Mouse (Mus musculus) embryonic stem cell, embryonic (primary cell): Measurements from ENCODE around the gene Dtx1.

Source experiments
- CTCF ChIA-PET, 4 experiments: fragments of 300-600 bp in 2 of 4; fragments of 350-600 bp in 2 of 4; sonication (Branson Sonifier 250); formaldehyde crosslinking; loops; one replicate each; lab custom pipeline; 2022; ENCODE audit warnings: inconsistent platforms in 2 of 4; lab: Charles Lee
- POLR2A ChIA-PET, 4 experiments: fragments of 300-600 bp in 2 of 4; fragments of 350-600 bp in 2 of 4; sonication (Branson Sonifier 250); formaldehyde crosslinking; loops; one replicate each; lab custom pipeline; 2022; ENCODE audit warnings: antibody characterized with exemption in 4 of 4, inconsistent platforms in 1 of 4; lab: Charles Lee

Dtx1 gene

GRCm38 (mm10) chr5:120674229-120675145 is 37.2 kb downstream of the Dtx1 start:
- POLR2A ChIA-PET = interaction anchor here (0.6 to 2.4 kb wide), 33 partner anchors 9 to 530 kb away, joined by 3 to 10 read pairs (median 4); partner anchors contain the start of genes Rasal1 (in 3 of the 4), Rpl6 (in 1 of the 4) and Slc8b1 (in 1 of the 4)
- CTCF ChIA-PET = interaction anchor here (0.5 to 5.1 kb wide), 36 partner anchors 9 to 1809 kb away, joined by 3 to 76 read pairs (median 4); partner anchors contain the start of genes Rasal1 (in 2 of the 4), Cfap73 (in 1 of the 4), Plbd2 (in 1 of the 4) and Sh2b3 (in 1 of the 4)

GRCm38 (mm10) chr5:120673626-120674025 is 38.1 kb downstream of the Dtx1 start:
- POLR2A ChIA-PET = interaction anchor here in 3 of 4 experiments (1.0 to 2.4 kb wide), 11 partner anchors 11 to 62 kb away, joined by 3 to 10 read pairs (median 6); partner anchors contain the start of gene Rasal1 (in 2 of the 3)
- CTCF ChIA-PET = interaction anchor here in 3 of 4 experiments (0.8 to 5.1 kb wide), 13 partner anchors 8 to 109 kb away, joined by 3 to 76 read pairs (median 5); partner anchors contain the start of gene Rasal1 (in 1 of the 3)

- ChIA-PET CTCF (interaction anchor here in 3 of 4 experiments (0.6 to 1.6 kb wide), 7 partner anchors 14 to 1407 kb away, joined by 3 to 13 read pairs (median 5); no protein-coding TSS in a partner anchor), POLR2A (interaction anchor here in 1 of 4 experiments (0.6 to 1.4 kb wide), 3 partner anchors 23 to 53 kb away, joined by 3 to 7 read pairs (median 4); partner anchors contain the start of genes Cfap73 and Rasal1)
These were observed 39.9 kb downstream of the Dtx1 start for GRCm38 (mm10) chr5:120671865-120672264.

GRCm38 (mm10) chr5:120670132-120670531 is 41.6 kb downstream of the Dtx1 start:
- ChIA-PET POLR2A (no interaction called here), CTCF (no interaction called here)

- CTCF ChIA-PET = interaction anchor here in 3 of 4 experiments (0.7 to 1.3 kb wide), 8 partner anchors 14 to 67 kb away, joined by 3 to 10 read pairs (median 4); no protein-coding TSS in a partner anchor
These were observed 43.0 kb downstream of the Dtx1 start for GRCm38 (mm10) chr5:120668761-120669160.

GRCm38 (mm10) chr5:120664888-120665287 is 46.8 kb downstream of the Dtx1 start:
- ChIA-PET POLR2A (interaction anchor here in 3 of 4 experiments (0.5 to 2.3 kb wide), 14 partner anchors 10 to 1039 kb away, joined by 3 to 9 read pairs (median 3); no protein-coding TSS in a partner anchor), CTCF (interaction anchor here (0.6 to 3.5 kb wide), 23 partner anchors 8 to 334 kb away, joined by 3 to 21 read pairs (median 4); partner anchors contain the start of genes Rasal1 (in 1 of the 4) and Slc8b1 (in 1 of the 4))

More at GRCm38 (mm10) chr5:120668761-120669160, 43.0 kb downstream of the Dtx1 start:
- POLR2A ChIA-PET = interaction anchor here in 1 of 4 experiments (1.0 to 1.3 kb wide), 2 partner anchors 9 to 11 kb away, joined by 3 to 4 read pairs; no protein-coding TSS in a partner anchor

- ChIA-PET CTCF (interaction anchor here (0.5 to 1.5 kb wide), 10 partner anchors 8 to 85 kb away, joined by 3 to 7 read pairs (median 4); no protein-coding TSS in a partner anchor), POLR2A (interaction anchor here in 2 of 4 experiments (0.6 to 1.4 kb wide), 6 partner anchors 9 to 359 kb away, joined by 3 to 4 read pairs (median 3); partner anchors contain the start of gene Rasal1 (in 1 of the 2))
These were observed 50.9 kb downstream of the Dtx1 start for GRCm38 (mm10) chr5:120660816-120661215.

GRCm38 (mm10) chr5:120656281-120656751 is 55.4 kb downstream of the Dtx1 start:
- ChIA-PET CTCF (interaction anchor here in 1 of 4 experiments (1.0 to 1.5 kb wide), 3 partner anchors 9 to 52 kb away, joined by 3 to 4 read pairs (median 4); no protein-coding TSS in a partner anchor), POLR2A (interaction anchor here in 2 of 4 experiments (0.6 to 0.8 kb wide), 2 partner anchors 132 to 923 kb away, joined by 3 read pairs; no protein-coding TSS in a partner anchor)

- ChIA-PET POLR2A (interaction anchor here in 3 of 4 experiments (0.7 to 1.1 kb wide), 4 partner anchors 11 to 69 kb away, joined by 3 to 5 read pairs (median 3); no protein-coding TSS in a partner anchor), CTCF (interaction anchor here in 2 of 4 experiments (0.5 to 1.0 kb wide), 4 partner anchors 11 to 129 kb away, joined by 3 read pairs; no protein-coding TSS in a partner anchor)
These were observed 57.9 kb downstream of the Dtx1 start for GRCm38 (mm10) chr5:120653873-120654272.

GRCm38 (mm10) chr5:120652915-120653701 is 58.6 kb downstream of the Dtx1 start:
- POLR2A ChIA-PET = interaction anchor here in 2 of 4 experiments (0.7 to 5.8 kb wide), 7 partner anchors 9 to 57 kb away, joined by 3 to 32 read pairs (median 4); no protein-coding TSS in a partner anchor
- CTCF ChIA-PET = interaction anchor here in 3 of 4 experiments (0.7 to 6.4 kb wide), 6 partner anchors 7 to 130 kb away, joined by 3 to 100 read pairs (median 4); no protein-coding TSS in a partner anchor

- ChIA-PET POLR2A (interaction anchor here in 3 of 4 experiments (0.6 to 5.8 kb wide), 13 partner anchors 11 to 111 kb away, joined by 3 to 32 read pairs (median 3); no protein-coding TSS in a partner anchor), CTCF (interaction anchor here in 3 of 4 experiments (0.9 to 6.4 kb wide), 14 partner anchors 11 to 94 kb away, joined by 3 to 100 read pairs (median 4); no protein-coding TSS in a partner anchor)
These were observed 60.5 kb downstream of the Dtx1 start for GRCm38 (mm10) chr5:120651230-120651629.

- ChIA-PET CTCF (interaction anchor here (0.6 to 6.4 kb wide), 32 partner anchors 9 to 112 kb away, joined by 3 to 100 read pairs (median 4); no protein-coding TSS in a partner anchor), POLR2A (interaction anchor here (0.7 to 5.8 kb wide), 16 partner anchors 12 to 131 kb away, joined by 3 to 32 read pairs (median 4); no protein-coding TSS in a partner anchor)
These were observed 61.8 kb downstream of the Dtx1 start for GRCm38 (mm10) chr5:120649938-120650337.

- POLR2A ChIA-PET = interaction anchor here (0.6 to 5.8 kb wide), 20 partner anchors 8 to 737 kb away, joined by 3 to 32 read pairs (median 4); no protein-coding TSS in a partner anchor
- CTCF ChIA-PET = interaction anchor here (0.6 to 6.4 kb wide), 51 partner anchors 9 to 188 kb away, joined by 3 to 100 read pairs (median 4); partner anchors contain the start of genes Oas1c (in 1 of the 4) and Slc8b1 (in 1 of the 4)
These were observed 62.3 kb downstream of the Dtx1 start for GRCm38 (mm10) chr5:120649374-120649933.

GRCm38 (mm10) chr5:120648569-120649373 is 63.0 kb downstream of the Dtx1 start, which contains the start of gene Rasal1:
TSS of gene Rasal1 (plus strand) at chr5:120648812.
- ChIA-PET CTCF (interaction anchor here (0.5 to 6.4 kb wide), 63 partner anchors 8 to 898 kb away, joined by 3 to 100 read pairs (median 4); partner anchors contain the start of genes Oas1c (in 1 of the 4), Oas2 (in 1 of the 4) and Slc8b1 (in 1 of the 4)), POLR2A (interaction anchor here (0.5 to 5.8 kb wide), 24 partner anchors 9 to 787 kb away, joined by 3 to 32 read pairs (median 4); no protein-coding TSS in a partner anchor)
